Mouse (Mus musculus) megakaryocyte, embryonic 14.5 days (primary cell): ENCODE measurements around the gene Cldn10.

Experiments used
- FLI1 ChIP-seq: IDR thresholded peaks from 2 replicates; pipeline ENCODE4 v1.6.1; 2012; ENCODE audit warnings: low read length, inconsistent platforms, mixed read lengths
- GATA1 ChIP-seq: IDR thresholded peaks from 3 replicates; pipeline ENCODE4 v1.6.1; 2012; ENCODE audit warnings: mixed read lengths, low read length, inconsistent platforms, borderline replicate concordance

GRCm38 (mm10) chr14:118883344-118884249, 95.9 kb downstream of the Cldn10 start:
- TF ChIP-seq GATA1 (no peak), FLI1 (no peak)
